Mouse (Mus musculus): ENCODE results near the gene Fgf3. TPM values are rescaled to one million over a fixed set of nuclear protein-coding genes. Genes with fewer than 3 reads are reported as not detected.

The Fgf3 gene
- polyA plus RNA-seq, 1 experiment, result not detected

GRCm38 (mm10) chr7:144857826-144858342 lies 20.0 kb downstream of the Fgf3 start:
- peaks cover 3% of the 10 kb centered on the region for H3K27me3 ChIP-seq (replicated peaks; ENCODE audit: control insufficient read depth, insufficient read depth, low read length)
- 91% methylated on average over 3 of the region's 3 CpGs for WGBS

GRCm38 (mm10) chr7:144858702-144859101 lies 20.8 kb downstream of the Fgf3 start:
- 90% methylated on average over 1 of the region's 1 CpGs for WGBS

More at GRCm38 (mm10) chr7:144857826-144858342, 20.0 kb downstream of the Fgf3 start:
- no peak for DNase-seq
- H3K36me3 ChIP-seq (ENCODE audit: control insufficient read depth, insufficient read depth, low read length), result no peaks in the 10 kb centered on the region
- no peak overlapping the region for H3K4me3 ChIP-seq (ENCODE audit: insufficient read depth, low read depth, low read length)
- H3K27ac ChIP-seq (ENCODE audit: insufficient read depth, low read depth, low read length), result no peak overlapping the region
- H3K4me1 ChIP-seq (ENCODE audit: control insufficient read depth, insufficient read depth, low read length), result no peaks in the 10 kb centered on the region
- TF ChIP-seq POLR2A (IDR thresholded peaks at IDR 0.05; ENCODE audit: low read depth, low read length) (no peak), CTCF (conservative IDR thresholded peaks at IDR 0.05; ENCODE audit: insufficient read depth, insufficient read length, low read depth, low read length) (no peak)

GRCm38 (mm10) chr7:144861056-144861768 lies 23.3 kb downstream of the Fgf3 start:
- TF ChIP-seq POLR2A (IDR thresholded peaks at IDR 0.05; ENCODE audit: low read depth, low read length), result no peak
- TF ChIP-seq CTCF (conservative IDR thresholded peaks at IDR 0.05; ENCODE audit: insufficient read depth, insufficient read length, low read depth, low read length), result no peak
- DNase-seq, result no peak
- Histone ChIP-seq H3K4me1 (ENCODE audit: control insufficient read depth, insufficient read depth, low read length) (no peaks in the 10 kb centered on the region), H3K27ac (ENCODE audit: insufficient read depth, low read depth, low read length) (no peak overlapping the region), H3K4me3 (ENCODE audit: insufficient read depth, low read depth, low read length) (no peak overlapping the region), H3K27me3 (replicated peaks; ENCODE audit: control insufficient read depth, insufficient read depth, low read length) (peaks cover 3% of the 10 kb centered on the region), H3K36me3 (ENCODE audit: control insufficient read depth, insufficient read depth, low read length) (no peaks in the 10 kb centered on the region)
- 3% methylated on average over 71 of the region's 72 CpGs for WGBS

More at GRCm38 (mm10) chr7:144858702-144859101, 20.8 kb downstream of the Fgf3 start:
- Histone ChIP-seq H3K4me3 (ENCODE audit: insufficient read depth, low read depth, low read length) (no peak overlapping the region), H3K36me3 (ENCODE audit: control insufficient read depth, insufficient read depth, low read length) (no peaks in the 10 kb centered on the region), H3K27ac (ENCODE audit: insufficient read depth, low read depth, low read length) (no peak overlapping the region), H3K4me1 (ENCODE audit: control insufficient read depth, insufficient read depth, low read length) (no peaks in the 10 kb centered on the region), H3K27me3 (replicated peaks; ENCODE audit: control insufficient read depth, insufficient read depth, low read length) (peaks cover 3% of the 10 kb centered on the region)
- no peak for DNase-seq
- TF ChIP-seq CTCF (conservative IDR thresholded peaks at IDR 0.05; ENCODE audit: insufficient read depth, insufficient read length, low read depth, low read length), result no peak
- no peak for TF ChIP-seq POLR2A (IDR thresholded peaks at IDR 0.05; ENCODE audit: low read depth, low read length)

- TF ChIP-seq CTCF (conservative IDR thresholded peaks at IDR 0.05; ENCODE audit: insufficient read depth, insufficient read length, low read depth, low read length) (no peak), POLR2A (IDR thresholded peaks at IDR 0.05; ENCODE audit: low read depth, low read length) (no peak)
- DNase-seq, result no peak
- H3K36me3 ChIP-seq (ENCODE audit: control insufficient read depth, insufficient read depth, low read length), result no peaks in the 10 kb centered on the region
- under 1% methylated on average over 28 of the region's 28 CpGs for WGBS
- no peaks in the 10 kb centered on the region for H3K4me1 ChIP-seq (ENCODE audit: control insufficient read depth, insufficient read depth, low read length)
- peaks cover 3% of the 10 kb centered on the region for H3K27me3 ChIP-seq (replicated peaks; ENCODE audit: control insufficient read depth, insufficient read depth, low read length)
- H3K27ac ChIP-seq (ENCODE audit: insufficient read depth, low read depth, low read length), result no peak overlapping the region
- no peak overlapping the region for H3K4me3 ChIP-seq (ENCODE audit: insufficient read depth, low read depth, low read length)
These were observed 23.8 kb downstream of the Fgf3 start for GRCm38 (mm10) chr7:144861769-144862070.

GRCm38 (mm10) chr7:144862126-144862525 lies 24.2 kb downstream of the Fgf3 start:
- TF ChIP-seq POLR2A (IDR thresholded peaks at IDR 0.05; ENCODE audit: low read depth, low read length) (no peak), CTCF (conservative IDR thresholded peaks at IDR 0.05; ENCODE audit: insufficient read depth, insufficient read length, low read depth, low read length) (no peak)
- 2% methylated on average over 15 of the region's 15 CpGs for WGBS

GRCm38 (mm10) chr7:144862712-144863111 lies 24.8 kb downstream of the Fgf3 start:
- Histone ChIP-seq H3K36me3 (ENCODE audit: control insufficient read depth, insufficient read depth, low read length) (no peaks in the 10 kb centered on the region), H3K27me3 (replicated peaks; ENCODE audit: control insufficient read depth, insufficient read depth, low read length) (peaks cover 3% of the 10 kb centered on the region), H3K4me1 (ENCODE audit: control insufficient read depth, insufficient read depth, low read length) (no peaks in the 10 kb centered on the region), H3K4me3 (ENCODE audit: insufficient read depth, low read depth, low read length) (no peak overlapping the region), H3K27ac (ENCODE audit: insufficient read depth, low read depth, low read length) (no peak overlapping the region)
- DNase-seq, result no peak
- TF ChIP-seq POLR2A (IDR thresholded peaks at IDR 0.05; ENCODE audit: low read depth, low read length) (no peak), CTCF (conservative IDR thresholded peaks at IDR 0.05; ENCODE audit: insufficient read depth, insufficient read length, low read depth, low read length) (no peak)
- 9% methylated on average over 18 of the region's 18 CpGs for WGBS

More at GRCm38 (mm10) chr7:144862126-144862525, 24.2 kb downstream of the Fgf3 start:
- Histone ChIP-seq H3K4me3 (ENCODE audit: insufficient read depth, low read depth, low read length) (no peak overlapping the region), H3K36me3 (ENCODE audit: control insufficient read depth, insufficient read depth, low read length) (no peaks in the 10 kb centered on the region), H3K27me3 (replicated peaks; ENCODE audit: control insufficient read depth, insufficient read depth, low read length) (peaks cover 3% of the 10 kb centered on the region), H3K4me1 (ENCODE audit: control insufficient read depth, insufficient read depth, low read length) (no peaks in the 10 kb centered on the region), H3K27ac (ENCODE audit: insufficient read depth, low read depth, low read length) (no peak overlapping the region)
- no peak for DNase-seq

GRCm38 (mm10) chr7:144863196-144863595 lies 25.3 kb downstream of the Fgf3 start:
- Histone ChIP-seq H3K4me3 (ENCODE audit: insufficient read depth, low read depth, low read length) (no peak overlapping the region), H3K27ac (ENCODE audit: insufficient read depth, low read depth, low read length) (no peak overlapping the region), H3K4me1 (ENCODE audit: control insufficient read depth, insufficient read depth, low read length) (no peaks in the 10 kb centered on the region), H3K27me3 (replicated peaks; ENCODE audit: control insufficient read depth, insufficient read depth, low read length) (peaks cover 3% of the 10 kb centered on the region), H3K36me3 (ENCODE audit: control insufficient read depth, insufficient read depth, low read length) (no peaks in the 10 kb centered on the region)
- DNase-seq, result no peak
- TF ChIP-seq POLR2A (IDR thresholded peaks at IDR 0.05; ENCODE audit: low read depth, low read length), result no peak
- WGBS, result 5% methylated on average over 11 of the region's 11 CpGs

Data from kidney, adult 2 months (tissue).